Mouse (Mus musculus) MEL (cell line): ENCODE measurements at regions not wholly inside any gene's neighbourhood (a gene's known extent, or its start where the extent isn't known, plus 50 kb on each side); places are given as distances from the start of the nearest gene placed in this dataset.

Experiments
- DNase-seq: peaks from one replicate; pipeline ENCODE4 v3.0.0; 2011; ENCODE audit warnings: low read depth, low spot score
- H3K27ac ChIP-seq: 2 replicates; pipeline ENCODE4 v1.5.1; 2012; ENCODE audit warnings: low read depth, mild to moderate bottlenecking, control low read depth, low read length, moderate library complexity; ENCODE audit not compliant: control insufficient read depth
- H3K27me3 ChIP-seq, 2 experiments: fragments of 150-350 bp in 1 of 2; sonication (generic) in 1 of 2; 2 replicates each; pipeline ENCODE4 v1.6.1; 2012; ENCODE audit warnings: low read length in 2 of 2, mild to moderate bottlenecking in 2 of 2, improper control_type of control experiment in 1 of 2, moderate library complexity in 1 of 2; ENCODE audit not compliant: insufficient read depth in 2 of 2, control insufficient read depth in 1 of 2
- H3K36me3 ChIP-seq, 2 experiments: 2 replicates each; pipeline ENCODE4 v1.6.1; 2012 to 2014; ENCODE audit warnings: low read length in 2 of 2, improper control_type of control experiment in 1 of 2, inconsistent platforms in 1 of 2, mild to moderate bottlenecking in 1 of 2; ENCODE audit not compliant: insufficient read depth in 2 of 2, control insufficient read depth in 1 of 2
- H3K4me1 ChIP-seq, 2 experiments: fragments of 150-350 bp in 1 of 2; sonication (generic) in 1 of 2; 2 replicates each; pipeline ENCODE4 v1.6.1; 2012; ENCODE audit warnings: low read length in 2 of 2, improper control_type of control experiment in 1 of 2, mild to moderate bottlenecking in 1 of 2; ENCODE audit not compliant: insufficient read depth in 2 of 2, control insufficient read depth in 1 of 2
- H3K4me3 ChIP-seq, 2 experiments: fragments of 150-350 bp in 1 of 2; sonication (generic) in 1 of 2; 2 replicates each; pipeline ENCODE4 v1.5.1; 2012; ENCODE audit warnings: low read depth in 2 of 2, low read length in 2 of 2, mild to moderate bottlenecking in 2 of 2, moderate library complexity in 2 of 2, control low read depth in 1 of 2, improper control_type of control experiment in 1 of 2; ENCODE audit not compliant: control insufficient read depth in 1 of 2, insufficient read depth in 1 of 2
- H3K79me2 ChIP-seq: 2 replicates; pipeline ENCODE4 v1.6.1; 2012; ENCODE audit warnings: mild to moderate bottlenecking, low read length, moderate library complexity; ENCODE audit not compliant: control insufficient read depth, poor library complexity, insufficient read depth
- H3K9ac ChIP-seq: 2 replicates; pipeline ENCODE4 v1.6.1; 2012; ENCODE audit warnings: low read depth, mild to moderate bottlenecking, control low read depth, low read length, moderate library complexity; ENCODE audit not compliant: control insufficient read depth, poor library complexity, severe bottlenecking
- H3K9me3 ChIP-seq: fragments of 150-350 bp; sonication (generic); replicated peaks from 2 replicates; pipeline ENCODE4 v1.6.1; 2012; ENCODE audit warnings: mild to moderate bottlenecking, low read length, improper control_type of control experiment, moderate library complexity; ENCODE audit not compliant: insufficient read depth
- CHD1 ChIP-seq: IDR thresholded peaks from 2 replicates; pipeline ENCODE4 v1.6.1; 2012; ENCODE audit warnings: low read depth, mild to moderate bottlenecking, inconsistent platforms, low read length, improper control_type of control experiment
- ELF1 ChIP-seq: IDR thresholded peaks from 2 replicates; pipeline ENCODE4 v1.6.1; 2014; ENCODE audit warnings: low read depth, mild to moderate bottlenecking, inconsistent platforms, low read length, improper control_type of control experiment, moderate library complexity
- EP300 ChIP-seq, 2 experiments: IDR thresholded peaks; 2 replicates each; pipeline ENCODE4 v1.6.1; 2011; ENCODE audit warnings: improper control_type of control experiment in 2 of 2, low read length in 2 of 2, low read depth in 1 of 2, mild to moderate bottlenecking in 1 of 2
- GABPA ChIP-seq: IDR thresholded peaks from 2 replicates; pipeline ENCODE4 v1.6.1; 2012; ENCODE audit warnings: low read depth, mild to moderate bottlenecking, inconsistent platforms, low read length, improper control_type of control experiment, moderate library complexity
- HCFC1 ChIP-seq: IDR thresholded peaks from 2 replicates; pipeline ENCODE4 v1.6.1; 2012; ENCODE audit warnings: low read depth, mild to moderate bottlenecking, inconsistent platforms, low read length, improper control_type of control experiment, moderate library complexity
- JUND ChIP-seq: IDR thresholded peaks from 2 replicates; pipeline ENCODE4 v1.6.1; 2011; ENCODE audit warnings: low read depth, mild to moderate bottlenecking, improper control_type of control experiment, low read length
- KAT2A ChIP-seq: conservative IDR thresholded peaks from 2 replicates; pipeline ENCODE4 v1.6.1; 2012; ENCODE audit warnings: low read depth, low read length, improper control_type of control experiment, inconsistent platforms
- MAZ ChIP-seq: IDR thresholded peaks from 2 replicates; pipeline ENCODE4 v1.6.1; 2012; ENCODE audit warnings: low read depth, mild to moderate bottlenecking, inconsistent platforms, low read length, improper control_type of control experiment
- MEF2A ChIP-seq: IDR thresholded peaks from 2 replicates; pipeline ENCODE4 v1.6.1; 2014; ENCODE audit warnings: low read depth, mild to moderate bottlenecking, inconsistent platforms, low read length, improper control_type of control experiment; ENCODE audit not compliant: poor library complexity, insufficient replicate concordance, severe bottlenecking; ENCODE audit errors: extremely low read depth
- MXI1 ChIP-seq: IDR thresholded peaks from 2 replicates; pipeline ENCODE4 v1.6.1; 2011; ENCODE audit warnings: mild to moderate bottlenecking, low read depth, low read length, improper control_type of control experiment
- MYC ChIP-seq: IDR thresholded peaks from 2 replicates; pipeline ENCODE4 v1.6.1; 2011; ENCODE audit warnings: low read depth, mild to moderate bottlenecking, low read length, improper control_type of control experiment, moderate library complexity
- NRF1 ChIP-seq: IDR thresholded peaks from 2 replicates; pipeline ENCODE4 v1.6.1; 2014; ENCODE audit warnings: low read depth, mild to moderate bottlenecking, inconsistent platforms, low read length, improper control_type of control experiment, moderate library complexity; ENCODE audit not compliant: poor library complexity, insufficient read depth, severe bottlenecking
- POLR2A ChIP-seq, 2 experiments: IDR thresholded peaks; 2 replicates each; pipeline ENCODE4 v1.6.1; 2011 to 2012; ENCODE audit warnings: low read length in 2 of 2, mild to moderate bottlenecking in 2 of 2, control low read depth in 1 of 2, improper control_type of control experiment in 1 of 2, low read depth in 1 of 2, moderate library complexity in 1 of 2; ENCODE audit not compliant: control insufficient read depth in 1 of 2, insufficient read depth in 1 of 2, poor library complexity in 1 of 2
- POLR2AphosphoS2 ChIP-seq: IDR thresholded peaks from 2 replicates; pipeline ENCODE4 v1.6.1; 2011; ENCODE audit warnings: low read length, improper control_type of control experiment
- RCOR1 ChIP-seq: IDR thresholded peaks from 2 replicates; pipeline ENCODE4 v1.6.1; 2012; ENCODE audit warnings: low read depth, mild to moderate bottlenecking, inconsistent platforms, low read length, improper control_type of control experiment
- SMC3 ChIP-seq: IDR thresholded peaks from 2 replicates; pipeline ENCODE4 v1.6.1; 2011; ENCODE audit warnings: low read depth, low read length, improper control_type of control experiment
- UBTF ChIP-seq: IDR thresholded peaks from 2 replicates; pipeline ENCODE4 v1.6.1; 2012; ENCODE audit warnings: low read depth, mild to moderate bottlenecking, inconsistent platforms, low read length, improper control_type of control experiment, moderate library complexity, borderline replicate concordance; ENCODE audit not compliant: insufficient read depth
- USF1 ChIP-seq: IDR thresholded peaks from 2 replicates; pipeline ENCODE4 v1.6.1; 2014; ENCODE audit warnings: low read depth, mild to moderate bottlenecking, inconsistent platforms, low read length, improper control_type of control experiment, moderate library complexity
- ZC3H11A ChIP-seq: IDR thresholded peaks from 2 replicates; pipeline ENCODE4 v1.6.1; 2012; ENCODE audit warnings: low read depth, mild to moderate bottlenecking, inconsistent platforms, low read length, improper control_type of control experiment
- ZKSCAN1 ChIP-seq: IDR thresholded peaks from 2 replicates; pipeline ENCODE4 v1.6.1; 2012; ENCODE audit warnings: low read depth, mild to moderate bottlenecking, inconsistent platforms, low read length, improper control_type of control experiment, moderate library complexity
- ZMIZ1 ChIP-seq: IDR thresholded peaks from 2 replicates; pipeline ENCODE4 v1.6.1; 2012; ENCODE audit warnings: low read depth, mild to moderate bottlenecking, inconsistent platforms, low read length, improper control_type of control experiment, moderate library complexity
- ZNF384 ChIP-seq: IDR thresholded peaks from 2 replicates; pipeline ENCODE4 v1.6.1; 2012; ENCODE audit warnings: low read depth, mild to moderate bottlenecking, inconsistent platforms, low read length, improper control_type of control experiment

GRCm38 (mm10) chr17:44351499-44352117 is 163.2 kb downstream of the Clic5 start:
- Histone ChIP-seq H3K9ac (no peak overlapping the region), H3K4me3 (no peak overlapping the region), H3K27me3 (no peaks in the 10 kb centered on the region), H3K27ac (no peak overlapping the region), H3K4me1 (no peaks in the 10 kb centered on the region), H3K36me3 (no peaks in the 10 kb centered on the region), H3K79me2 (no peaks in the 10 kb centered on the region), H3K9me3 (no peaks in the 10 kb centered on the region)
- no peak for DNase-seq
- no peak for TF ChIP-seq CHD1
- TF ChIP-seq GABPA = no peak
- no peak for TF ChIP-seq SMC3
- no peak for TF ChIP-seq USF1
- TF ChIP-seq ELF1 = no peak
- TF ChIP-seq ZC3H11A = no peak
- no peak for TF ChIP-seq NRF1
- no peak for TF ChIP-seq POLR2A (IDR thresholded peaks at IDR 0.05; ENCODE audit: control insufficient read depth in 1 of 2, insufficient read depth in 1 of 2, low read depth in 1 of 2, low read length in 2 of 2, poor library complexity in 1 of 2)
- TF ChIP-seq HCFC1 = no peak
- TF ChIP-seq JUND = no peak
- TF ChIP-seq KAT2A = no peak

GRCm38 (mm10) chr17:44352142-44352541 is 163.8 kb downstream of the Clic5 start:
- no peaks in the 10 kb centered on the region for H3K27me3 ChIP-seq
- H3K79me2 ChIP-seq = no peaks in the 10 kb centered on the region
- no peak overlapping the region for H3K4me3 ChIP-seq
- H3K9me3 ChIP-seq = no peaks in the 10 kb centered on the region
- H3K27ac ChIP-seq = no peak overlapping the region
- H3K9ac ChIP-seq = no peak overlapping the region
- H3K4me1 ChIP-seq = no peaks in the 10 kb centered on the region
- H3K36me3 ChIP-seq = no peaks in the 10 kb centered on the region
- no peak for TF ChIP-seq MXI1
- no peak for TF ChIP-seq EP300 (IDR thresholded peaks at IDR 0.05; ENCODE audit: low read depth in 1 of 2, low read length in 2 of 2)
- no peak for TF ChIP-seq ZKSCAN1
- TF ChIP-seq NRF1 = no peak
- TF ChIP-seq MYC = no peak
- TF ChIP-seq MAZ = no peak
- TF ChIP-seq ZNF384 = no peak
- no peak for TF ChIP-seq UBTF
- TF ChIP-seq POLR2A (IDR thresholded peaks at IDR 0.05; ENCODE audit: control insufficient read depth in 1 of 2, insufficient read depth in 1 of 2, low read depth in 1 of 2, low read length in 2 of 2, poor library complexity in 1 of 2) = no peak
- no peak for TF ChIP-seq MEF2A
- no peak for TF ChIP-seq ZMIZ1
- no peak for TF ChIP-seq RCOR1
- no peak for TF ChIP-seq POLR2AphosphoS2
- TF ChIP-seq CHD1 = no peak
- TF ChIP-seq, all 39 proteins: peak for 0
- no peak for DNase-seq
